Mouse (Mus musculus): ENCODE data around the gene Rerg.

The Rerg gene

GRCm38 (mm10) chr6:137131794-137132193, 38.5 kb downstream of the Rerg start:
- no peak for DNase-seq (ENCODE audit: low spot score in 2 of 2)

GRCm38 (mm10) chr6:137131349-137131748, 38.9 kb downstream of the Rerg start:
- no peak for DNase-seq (ENCODE audit: low spot score in 2 of 2)

GRCm38 (mm10) chr6:137126861-137127260, 43.4 kb downstream of the Rerg start:
- DNase-seq (ENCODE audit: low spot score in 2 of 2): no peak

- DNase-seq (ENCODE audit: low spot score in 2 of 2): no peak
Measured at GRCm38 (mm10) chr6:137126224-137126623, 44.1 kb downstream of the Rerg start.

GRCm38 (mm10) chr6:137125433-137125832, 44.9 kb downstream of the Rerg start:
- DNase-seq (ENCODE audit: low spot score in 2 of 2): no peak

GRCm38 (mm10) chr6:137125006-137125405, 45.3 kb downstream of the Rerg start:
- no peak for DNase-seq (ENCODE audit: low spot score in 2 of 2)

- DNase-seq (ENCODE audit: low spot score in 2 of 2): no peak
Measured at GRCm38 (mm10) chr6:137116849-137117473, 53.3 kb downstream of the Rerg start.

- no peak for DNase-seq (ENCODE audit: low spot score in 2 of 2)
Measured at GRCm38 (mm10) chr6:137114859-137115258, 55.4 kb downstream of the Rerg start.

DNA sequence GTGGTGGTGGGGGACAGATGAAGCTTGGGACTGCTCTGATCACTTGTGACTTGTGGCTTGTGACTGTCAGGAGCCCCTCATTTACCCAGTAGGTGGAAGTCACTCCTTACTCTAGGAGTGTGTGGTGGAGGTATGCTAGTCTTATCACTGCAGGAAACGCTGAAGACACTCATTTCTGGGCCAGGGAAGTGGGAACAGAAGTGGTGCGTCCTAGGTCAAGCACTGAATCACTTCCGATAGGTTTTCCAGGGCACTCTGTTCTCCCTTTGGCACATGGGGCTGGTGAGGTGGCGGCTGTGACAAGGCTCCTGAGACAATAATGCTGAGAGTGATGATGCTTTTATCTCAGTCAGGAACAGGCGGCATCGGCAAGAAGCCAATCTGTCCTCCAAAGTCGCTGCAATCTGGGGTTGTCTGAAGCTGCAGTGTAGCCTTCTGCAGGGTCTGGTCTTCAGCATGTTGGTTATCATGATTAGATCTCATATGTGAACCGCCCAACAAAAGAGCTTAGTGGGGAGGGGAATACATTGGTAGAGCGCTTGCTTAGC, 59.0 kb downstream of the Rerg start:
- no peak for DNase-seq (ENCODE audit: low spot score in 2 of 2)

- no peak for DNase-seq (ENCODE audit: low spot score in 2 of 2)
Measured at GRCm38 (mm10) chr6:137110778-137111174, 59.5 kb downstream of the Rerg start.

DNA sequence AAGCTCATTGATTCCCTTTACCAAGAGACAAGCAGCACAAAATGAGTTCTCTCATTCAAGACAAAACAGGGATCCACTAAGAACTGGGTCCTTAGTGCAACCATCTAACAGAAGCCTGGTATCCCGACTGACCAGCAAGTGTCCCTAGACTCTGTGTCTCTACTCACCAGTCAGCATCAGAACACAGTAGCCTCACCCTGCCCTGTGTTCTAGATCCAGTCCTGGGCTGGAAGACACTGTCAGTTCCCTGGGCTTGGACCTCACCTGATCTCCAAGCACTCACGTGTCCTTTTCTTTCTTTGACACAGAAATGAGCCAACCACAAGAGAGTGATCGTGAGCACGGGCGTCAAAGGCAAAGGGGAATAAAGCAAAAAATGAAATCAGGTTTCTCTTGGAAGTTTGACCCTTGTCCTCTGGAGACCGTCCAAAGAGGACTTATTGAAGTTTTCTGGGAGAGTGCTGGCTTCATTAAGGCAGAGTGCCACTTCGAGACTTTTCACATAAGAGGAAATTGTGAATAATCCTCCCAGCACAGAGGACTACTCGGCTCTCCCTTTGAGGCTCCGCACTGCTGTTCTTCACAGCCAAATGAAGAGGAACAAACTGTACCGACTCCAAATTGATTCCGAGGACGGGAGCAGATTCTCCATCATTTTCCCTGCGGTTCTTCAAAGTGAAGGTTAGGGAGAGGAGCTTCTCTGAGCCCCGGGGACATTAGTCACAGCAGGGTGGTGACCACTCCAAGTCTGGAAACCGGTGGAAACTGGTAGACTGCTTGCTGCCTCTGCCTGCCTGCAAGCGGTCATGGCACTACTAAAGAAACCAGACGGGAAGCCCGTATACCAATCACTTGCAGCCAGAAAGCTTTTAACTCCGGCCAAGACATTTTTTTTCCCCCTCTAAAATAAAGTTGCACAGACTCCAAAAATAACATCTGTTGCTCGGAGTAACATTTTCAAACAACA, 60.2 kb downstream of the Rerg start:
- peak in 1 of 2 experiments; percentile 8 for DNase-seq (ENCODE audit: low spot score in 2 of 2)

DNA sequence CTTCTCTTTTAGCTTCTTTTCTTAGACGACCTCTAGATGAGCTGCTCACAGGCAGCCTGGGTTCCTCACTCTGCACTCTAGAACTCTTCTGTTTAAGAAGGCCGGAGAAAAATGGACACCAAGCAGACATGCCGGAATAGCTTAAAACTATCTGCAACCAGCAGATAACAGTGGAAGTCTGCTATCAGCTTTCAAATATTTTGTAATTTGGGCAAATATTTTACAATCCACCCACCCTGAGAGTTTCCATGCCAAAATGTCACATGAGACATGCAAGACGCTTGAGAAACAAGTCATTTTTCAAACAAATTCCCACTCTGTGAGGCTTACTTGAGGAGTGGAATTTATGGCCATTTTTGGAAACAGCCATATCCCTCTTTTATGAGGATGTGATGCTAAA, 65.0 kb downstream of the Rerg start:
- no peak for DNase-seq (ENCODE audit: low spot score in 2 of 2)

GRCm38 (mm10) chr6:137102662-137103179, 67.6 kb downstream of the Rerg start:
- DNase-seq (ENCODE audit: low spot score in 2 of 2): no peak

DNA sequence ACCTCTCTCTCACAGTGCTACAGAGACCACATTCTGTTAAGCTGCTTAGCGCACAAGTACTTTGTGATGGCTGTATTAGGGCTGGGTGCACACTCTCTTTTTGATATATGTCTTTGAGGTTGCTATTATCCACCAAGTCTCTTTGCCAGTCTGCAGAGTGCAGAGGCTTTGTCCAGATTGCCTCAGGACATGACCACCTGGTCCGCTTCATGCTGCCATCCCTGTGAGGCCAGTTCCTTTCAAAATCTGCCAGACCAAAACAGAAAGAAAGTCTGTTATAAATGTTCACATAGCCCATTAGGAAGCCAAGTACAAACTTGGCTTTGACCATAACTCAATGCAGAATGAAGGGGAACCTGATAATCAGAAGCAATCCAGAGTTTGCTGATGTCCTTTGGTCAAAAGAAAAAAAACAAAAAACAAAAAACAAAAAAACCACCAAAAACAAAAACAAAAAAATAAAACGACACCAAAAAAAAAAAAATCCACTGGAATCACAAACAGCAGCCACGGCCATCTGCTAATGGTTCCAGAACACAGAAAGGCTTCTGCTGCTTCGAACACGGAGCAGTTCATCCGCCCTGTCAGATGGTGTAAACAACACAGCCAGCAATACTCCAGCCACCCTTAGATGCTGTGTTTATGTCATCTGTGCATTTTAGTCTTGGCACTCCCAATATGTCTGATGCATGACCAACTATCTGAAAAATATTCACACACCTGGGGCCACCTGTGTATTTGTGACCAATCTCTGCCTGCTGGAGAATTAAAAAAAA, 68.2 kb downstream of the Rerg start:
- DNase-seq (ENCODE audit: low spot score in 2 of 2): no peak

DNA sequence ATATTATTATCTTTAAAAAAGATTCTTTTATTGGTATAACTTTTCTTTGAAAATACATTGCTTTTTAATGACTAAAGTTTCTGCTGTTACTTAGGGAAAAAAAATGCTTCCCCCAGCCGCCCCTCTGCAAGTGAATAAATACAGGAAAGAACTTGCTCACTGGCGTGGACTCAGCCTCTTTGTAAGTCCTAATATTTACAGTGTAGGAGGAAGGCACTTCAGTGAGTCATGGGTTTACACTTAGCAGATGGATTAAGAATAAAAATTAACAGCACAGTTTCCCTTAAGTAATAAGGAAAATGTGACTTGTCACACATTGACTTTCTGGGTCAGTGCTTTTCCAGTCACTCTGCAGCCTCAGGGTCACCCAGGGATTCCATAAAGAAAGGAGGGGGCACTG, 70.0 kb downstream of the Rerg start:
- DNase-seq (ENCODE audit: low spot score in 2 of 2): no peak

DNA sequence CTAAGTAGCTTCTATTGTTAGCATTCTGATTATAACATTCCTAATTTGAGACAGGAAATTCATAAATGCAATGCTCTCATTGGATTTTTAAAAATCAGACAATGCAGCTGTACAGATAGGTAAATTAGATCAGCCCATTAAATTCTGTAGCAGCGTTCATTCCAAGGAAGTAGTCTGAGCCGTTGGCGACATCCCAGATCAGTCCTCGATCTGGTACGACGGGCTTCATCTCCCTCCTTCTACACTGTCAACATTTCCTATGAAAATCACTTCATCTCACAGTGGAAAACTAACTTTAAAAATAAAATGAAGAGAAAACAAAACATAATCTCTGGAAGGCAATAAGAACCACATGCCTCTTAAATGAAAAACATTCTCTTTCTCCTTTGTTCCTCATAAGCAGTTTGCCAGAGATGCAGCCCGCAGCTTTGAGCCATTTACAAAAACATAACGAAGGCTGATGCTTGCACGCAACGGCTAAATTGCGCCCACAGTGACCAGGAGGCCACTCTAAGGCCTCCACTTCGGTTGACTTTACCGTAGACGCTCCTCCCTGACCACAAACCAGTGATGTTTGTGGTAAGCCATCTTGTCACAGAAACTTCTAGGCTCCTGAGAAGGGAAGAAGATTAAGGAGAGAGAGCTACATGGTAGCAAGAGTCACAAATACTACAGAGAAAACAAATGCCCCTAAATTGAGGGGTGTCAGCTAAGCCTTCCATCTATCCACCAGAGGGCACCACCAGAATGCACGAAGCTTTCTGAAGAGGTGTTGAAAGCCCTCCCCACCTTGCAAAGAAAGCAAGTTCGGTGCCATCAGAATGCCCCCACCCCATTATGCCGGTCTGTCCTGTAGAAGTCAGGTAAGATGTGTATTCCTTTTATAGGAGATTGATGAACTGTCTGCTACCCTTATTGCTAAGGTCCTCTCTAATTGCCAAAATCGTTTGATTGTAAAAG, 71.8 kb downstream of the Rerg start:
- DNase-seq (ENCODE audit: low spot score in 2 of 2): no peak

DNA sequence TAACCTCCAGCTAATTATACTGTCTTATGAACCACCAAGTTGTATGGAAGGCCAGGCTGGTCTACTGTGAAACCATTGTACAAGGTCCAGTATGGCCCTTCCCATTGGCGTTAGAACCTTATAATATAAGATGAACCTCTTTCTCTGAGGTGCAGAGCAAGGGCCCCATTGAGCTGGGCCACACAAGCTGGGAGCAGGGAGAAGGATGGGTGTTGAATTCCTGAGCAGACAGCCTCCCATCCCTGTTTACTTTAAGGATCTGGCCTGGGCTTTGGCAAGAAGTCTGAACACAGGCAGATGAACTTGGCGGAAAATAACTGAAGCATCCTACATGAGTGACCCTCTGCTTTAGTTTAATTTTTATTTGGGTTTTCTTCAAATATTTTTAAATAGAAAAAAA, 75.8 kb downstream of the Rerg start:
- DNase-seq (ENCODE audit: low spot score in 2 of 2): no peak

- no peak for DNase-seq (ENCODE audit: low spot score in 2 of 2)
Measured at GRCm38 (mm10) chr6:137088469-137088868, 81.8 kb downstream of the Rerg start.

GRCm38 (mm10) chr6:137087956-137088355, 82.3 kb downstream of the Rerg start:
- no peak for DNase-seq (ENCODE audit: low spot score in 2 of 2)

- no peak for DNase-seq (ENCODE audit: low spot score in 2 of 2)
Measured at GRCm38 (mm10) chr6:137087470-137087869, 82.8 kb downstream of the Rerg start.

DNA sequence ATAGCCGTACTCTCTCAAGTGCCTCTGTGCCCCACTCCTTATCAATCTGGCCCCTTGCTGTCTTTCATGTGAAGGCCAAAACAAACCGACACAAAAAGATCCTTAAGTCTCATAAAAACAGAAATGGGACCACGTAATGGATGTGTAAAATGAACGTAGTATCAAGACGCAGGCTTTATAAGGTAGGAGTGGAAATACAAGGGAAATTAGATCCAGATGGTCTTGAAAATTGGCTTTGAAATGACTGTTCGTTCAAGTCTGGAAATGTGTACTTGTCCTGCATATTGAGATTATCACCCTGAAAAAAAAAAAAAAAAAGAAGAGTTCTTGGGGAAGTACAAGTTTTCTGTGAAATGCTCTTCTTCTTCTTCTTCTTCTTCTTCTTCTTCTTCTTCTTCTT, 90.6 kb downstream of the Rerg start:
- DNase-seq (ENCODE audit: low spot score in 2 of 2): no peak
